Mouse (Mus musculus) forebrain, embryonic 14.5 days (tissue): Measurements from ENCODE around the gene Uxt. TPM values are rescaled to one million over a fixed set of nuclear protein-coding genes. Genes with fewer than 3 reads are reported as not detected.

Experiments
- ATAC-seq: fragments of 200-750 bp; cut with Nextera tagmentation; 2 replicates; pipeline ENCODE4 v1.8.0; 2017; ENCODE audit warnings: mild to moderate bottlenecking, moderate library complexity
- DNase-seq: peaks from one replicate; pipeline ENCODE4 v3.0.0-alpha.2; 2015; ENCODE audit warnings: low spot score
- H3K27ac ChIP-seq: fragments of 300-500 bp; sonication (generic); 2 replicates; pipeline ENCODE4 v1.5.1; 2014; ENCODE audit warnings: low read depth, mild to moderate bottlenecking, control low read depth, low read length, moderate library complexity
- H3K27me3 ChIP-seq: fragments of 300-500 bp; sonication (generic); replicated peaks from 2 replicates; pipeline ENCODE4 v1.6.1; 2014; ENCODE audit warnings: low read length, control low read depth, mixed read lengths; ENCODE audit not compliant: control insufficient read depth, insufficient read depth
- H3K36me3 ChIP-seq: fragments of 300-500 bp; sonication (generic); 2 replicates; pipeline ENCODE4 v1.6.1; 2014; ENCODE audit warnings: low read length, control low read depth; ENCODE audit not compliant: control insufficient read depth, insufficient read depth
- H3K4me1 ChIP-seq: fragments of 300-500 bp; sonication (generic); 2 replicates; pipeline ENCODE4 v1.6.1; 2014; ENCODE audit warnings: antibody characterized with exemption, low read length, control low read depth; ENCODE audit not compliant: control insufficient read depth, insufficient read depth
- H3K4me2 ChIP-seq: fragments of 300-500 bp; sonication (generic); 2 replicates; pipeline ENCODE4 v1.6.1; 2014; ENCODE audit warnings: mild to moderate bottlenecking, control low read depth, low read length
- H3K4me3 ChIP-seq: fragments of 300-500 bp; sonication (generic); 2 replicates; pipeline ENCODE4 v1.5.1; 2014; ENCODE audit warnings: low read depth, low read length, control low read depth
- H3K9ac ChIP-seq: fragments of 300-500 bp; sonication (generic); 2 replicates; pipeline ENCODE4 v1.6.1; 2014; ENCODE audit warnings: mild to moderate bottlenecking, low read length, control low read depth, moderate library complexity
- H3K9me3 ChIP-seq: fragments of 300-500 bp; sonication (generic); replicated peaks from 2 replicates; pipeline ENCODE4 v1.6.1; 2016; ENCODE audit warnings: low read length, control low read depth, mixed read lengths; ENCODE audit not compliant: control insufficient read depth
- WGBS: fragments of 180-500 bp; shearing (Covaris S2); extraction: QIAGEN DNeasy Blood & Tissue Kit; methylation state at CpG from one replicate; pipeline ENCODE4 v1.1.7; 2014; 5-methylcytosine and 5-hydroxymethylcytosine counted together
- polyA plus RNA-seq: library from polyadenylated mRNA; unstranded; fragments of >200 nt; fragmentation: Nextera tagmentation; extraction: Ambion mirVana; gene quantifications from 2 replicates; pipeline ENCODE4 v1.2.1, GENCODE M21; 2014

Gene Uxt
- polyA plus RNA-seq, 1 experiment from 2014 or later = 56.3 TPM

- no peak for ATAC-seq
Observed at GRCm38 (mm10) chrX:20923506-20923905, 38.3 kb downstream of the Uxt start.

GRCm38 (mm10) chrX:20921366-20921765 lies 40.5 kb downstream of the Uxt start:
- WGBS = 60% methylated on average over 5 of the region's 5 CpGs
- no peak overlapping the region for H3K9ac ChIP-seq

More at GRCm38 (mm10) chrX:20923506-20923905, 38.3 kb downstream of the Uxt start:
- Histone ChIP-seq H3K27me3 (no peaks in the 10 kb centered on the region), H3K4me1 (no peaks in the 10 kb centered on the region), H3K9me3 (no peaks in the 10 kb centered on the region), H3K4me2 (no peak overlapping the region), H3K4me3 (no peak overlapping the region), H3K9ac (no peak overlapping the region), H3K36me3 (peaks cover 18% of the 10 kb centered on the region; the same call in 1 of the 2 replicates), H3K27ac (no peak overlapping the region)
- no peak for DNase-seq
- 74% methylated on average over 1 of the region's 1 CpGs for WGBS

GRCm38 (mm10) chrX:20920844-20921364 lies 40.9 kb downstream of the Uxt start, which contains the start of gene Syn1:
Gene Syn1, minus strand, starts transcription at chrX:20921004.
- Histone ChIP-seq H3K27ac (peak within 1 kb of the TSS; percentile 55), H3K9ac (peak within 1 kb of the TSS; percentile 67), H3K9me3 (no peaks in the 10 kb centered on the region), H3K36me3 (no peaks in the 10 kb centered on the region), H3K4me1 (no peaks in the 10 kb centered on the region), H3K27me3 (no peaks in the 10 kb centered on the region), H3K4me3 (peak within 1 kb of the TSS; percentile 52), H3K4me2 (peak within 1 kb of the TSS; percentile 58)
- WGBS = 26% methylated on average over 36 of the region's 44 CpGs
- DNase-seq (peak; percentile 95), ATAC-seq (peak; percentile 98)

More at GRCm38 (mm10) chrX:20921366-20921765, 40.5 kb downstream of the Uxt start:
- no peaks in the 10 kb centered on the region for H3K4me1 ChIP-seq
- H3K36me3 ChIP-seq = no peaks in the 10 kb centered on the region
- ATAC-seq (peak; percentile 2; the same call in 1 of the 2 replicates), DNase-seq (no peak)
- peak overlapping the region; percentile 58 for H3K4me2 ChIP-seq
- peak overlapping the region; percentile 52 for H3K4me3 ChIP-seq
- H3K27ac ChIP-seq = no peak overlapping the region
- no peaks in the 10 kb centered on the region for H3K9me3 ChIP-seq
- no peaks in the 10 kb centered on the region for H3K27me3 ChIP-seq

GRCm38 (mm10) chrX:20920249-20920843 lies 41.5 kb downstream of the Uxt start:
- H3K4me2 ChIP-seq = peak overlapping the region; percentile 58
- WGBS = 31% methylated on average over 45 of the region's 49 CpGs
- ATAC-seq = peak; percentile 67
- H3K9ac ChIP-seq = peak overlapping the region; percentile 67
- DNase-seq = peak; percentile 2
- no peaks in the 10 kb centered on the region for H3K27me3 ChIP-seq
- no peaks in the 10 kb centered on the region for H3K4me1 ChIP-seq
- peak overlapping the region; percentile 52 for H3K4me3 ChIP-seq
- H3K27ac ChIP-seq = peak overlapping the region; percentile 55
- H3K9me3 ChIP-seq = no peaks in the 10 kb centered on the region
- H3K36me3 ChIP-seq = no peaks in the 10 kb centered on the region

- Histone ChIP-seq H3K36me3 (no peaks in the 10 kb centered on the region), H3K27ac (no peak overlapping the region), H3K4me1 (no peaks in the 10 kb centered on the region), H3K4me3 (no peak overlapping the region), H3K4me2 (no peak overlapping the region), H3K27me3 (no peaks in the 10 kb centered on the region), H3K9me3 (no peaks in the 10 kb centered on the region), H3K9ac (no peak overlapping the region)
- ATAC-seq = no peak
- DNase-seq = no peak
Observed at GRCm38 (mm10) chrX:20915075-20915474, 46.7 kb downstream of the Uxt start.

- no peak overlapping the region for H3K4me3 ChIP-seq
- 82% methylated on average over 6 of the region's 6 CpGs for WGBS
- ATAC-seq = no peak
Observed at GRCm38 (mm10) chrX:20913726-20914125, 48.1 kb downstream of the Uxt start.

GRCm38 (mm10) chrX:20910074-20910473 lies 51.7 kb downstream of the Uxt start:
- Histone ChIP-seq H3K4me1 (no peaks in the 10 kb centered on the region), H3K9me3 (no peaks in the 10 kb centered on the region)

More at GRCm38 (mm10) chrX:20913726-20914125, 48.1 kb downstream of the Uxt start:
- no peak for DNase-seq
- H3K4me1 ChIP-seq = no peaks in the 10 kb centered on the region
- no peak overlapping the region for H3K9ac ChIP-seq
- H3K4me2 ChIP-seq = no peak overlapping the region
- H3K36me3 ChIP-seq = no peaks in the 10 kb centered on the region
- H3K27me3 ChIP-seq = no peaks in the 10 kb centered on the region
- H3K9me3 ChIP-seq = no peaks in the 10 kb centered on the region
- no peak overlapping the region for H3K27ac ChIP-seq

More at GRCm38 (mm10) chrX:20910074-20910473, 51.7 kb downstream of the Uxt start:
- no peaks in the 10 kb centered on the region for H3K27me3 ChIP-seq
- H3K4me3 ChIP-seq = no peak overlapping the region
- 42% methylated on average over 3 of the region's 3 CpGs for WGBS
- ATAC-seq (no peak), DNase-seq (no peak)
- no peak overlapping the region for H3K9ac ChIP-seq
- H3K36me3 ChIP-seq = 0 out of 2 replicates have a peak, but pooled peaks cover 2% of the 10 kb centered on the region
- no peak overlapping the region for H3K4me2 ChIP-seq
- no peak overlapping the region for H3K27ac ChIP-seq
